Mouse (Mus musculus) adrenal gland, adult 18-20 months (tissue): ENCODE measurements around the gene Ces1d. TPM values are rescaled to one million over a fixed set of nuclear protein-coding genes. Genes with fewer than 3 reads are reported as not detected.

Experiments used
- DNase-seq, 2 experiments: peaks; one replicate each; pipeline ENCODE4 v3.0.0; 2021 to 2022; ENCODE audit warnings: low spot score in 2 of 2
- total RNA-seq, 2 experiments: library from RNA; stranded (reverse); gene quantifications; 1 replicate in 1 of 2; 2 replicates in 1 of 2; pipeline ENCODE4 v1.2.3; 2021

Gene Ces1d
- total RNA-seq, 2 experiments from 2014 or later: 268 to 434 TPM

DNA sequence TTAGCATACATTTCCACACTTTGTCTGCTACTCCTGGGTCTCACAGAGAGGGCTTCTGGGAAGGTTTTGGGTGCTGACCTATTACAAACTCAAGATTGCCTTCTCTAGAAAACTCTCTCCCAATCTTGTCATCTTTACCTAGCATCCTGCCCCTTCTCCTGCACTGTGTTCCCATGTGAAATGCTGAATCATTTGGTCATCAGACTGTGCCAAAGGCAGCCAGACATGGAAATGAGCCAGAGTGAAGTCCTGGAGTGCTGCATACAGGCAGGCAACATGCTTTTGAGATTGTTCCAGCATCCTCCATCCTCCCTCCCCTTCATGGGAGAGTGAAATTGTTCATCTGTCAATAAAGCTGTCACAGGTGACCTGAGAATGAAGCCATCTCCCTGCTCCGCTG lies 46.2 kb downstream of the Ces1d start:
- no peak for DNase-seq

GRCm38 (mm10) chr8:93147331-93147730 lies 50.3 kb downstream of the Ces1d start:
- DNase-seq: no peak

GRCm38 (mm10) chr8:93140696-93141095 lies 56.9 kb downstream of the Ces1d start:
- DNase-seq: peak; percentile 34 to 48

DNA sequence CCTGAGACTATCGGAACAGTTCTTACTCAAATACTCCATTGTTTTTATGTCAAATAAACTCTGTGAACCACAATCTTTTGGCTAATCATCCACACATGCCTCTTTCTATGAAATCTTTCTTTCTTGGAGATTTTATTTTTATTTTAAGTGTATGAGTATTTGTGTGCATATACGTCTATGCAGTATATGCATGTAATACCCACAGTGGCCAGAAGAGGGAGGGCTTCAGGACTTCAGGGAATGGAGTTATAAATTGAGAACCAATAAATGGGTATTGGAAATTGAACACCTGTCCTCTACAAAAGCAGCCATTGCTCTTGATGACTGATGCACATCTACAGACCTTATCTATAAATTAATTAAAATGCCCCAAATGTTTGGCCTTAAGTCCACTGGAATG lies 65.4 kb downstream of the Ces1d start:
- DNase-seq: no peak

DNA sequence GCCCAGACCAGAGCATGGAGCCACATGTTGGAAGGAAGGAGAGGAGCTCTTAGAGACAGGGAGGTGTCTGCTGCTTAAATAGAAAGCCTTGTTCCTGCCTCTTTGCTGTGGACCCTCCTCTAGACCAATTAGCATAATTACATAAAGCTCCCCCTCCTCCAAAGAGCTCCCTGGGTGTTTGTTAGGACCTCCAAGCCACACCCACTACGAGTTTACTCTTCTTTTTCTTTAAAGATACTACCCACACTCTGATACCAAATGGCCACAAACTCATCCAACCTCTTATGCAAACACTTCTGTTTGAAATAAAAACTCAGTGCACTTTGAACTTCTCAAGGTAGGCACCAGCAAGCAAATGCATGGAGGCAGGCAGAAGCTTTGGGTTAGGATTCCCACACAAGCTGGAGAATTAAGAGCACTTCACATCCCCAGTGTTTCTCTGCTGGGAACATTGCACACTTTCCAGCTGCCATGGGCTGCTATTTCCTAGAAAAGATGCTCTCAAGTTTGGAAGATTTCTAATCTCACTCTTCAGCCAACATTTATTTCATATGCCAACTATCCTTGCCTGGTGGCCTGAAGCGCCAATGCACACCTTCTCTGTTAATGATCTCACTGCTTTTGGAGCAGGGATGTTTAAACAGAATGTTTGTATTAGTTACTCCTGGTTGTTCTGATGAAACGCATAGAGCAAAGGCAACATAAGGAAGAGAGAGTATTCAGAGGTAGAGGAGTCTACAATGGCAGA lies 66.2 kb downstream of the Ces1d start, which contains the start of gene Ces1c:
TSS of gene Ces1c (minus strand) at position 51 of the 748 bp plus-strand sequence.
- DNase-seq: no peak

DNA sequence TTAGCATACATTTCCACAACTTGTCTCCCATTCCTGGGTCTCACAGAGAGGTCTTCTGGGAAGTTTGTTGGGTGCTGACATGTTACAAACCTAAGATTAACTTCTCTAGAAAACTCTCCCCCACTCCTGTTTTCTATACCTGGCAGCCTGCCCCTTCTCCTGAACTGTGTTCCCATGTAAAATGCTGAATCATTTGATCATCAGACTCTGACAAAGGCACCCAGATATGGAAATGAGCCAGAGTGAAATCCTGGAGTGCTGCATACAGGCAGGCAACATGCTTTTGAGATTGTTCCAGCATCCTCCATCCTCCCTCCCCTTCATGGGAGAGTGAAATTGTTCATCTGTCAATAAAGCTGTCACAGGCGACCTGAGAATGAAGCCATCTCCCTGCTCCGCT lies 71.2 kb downstream of the Ces1d start:
- DNase-seq: no peak

DNA sequence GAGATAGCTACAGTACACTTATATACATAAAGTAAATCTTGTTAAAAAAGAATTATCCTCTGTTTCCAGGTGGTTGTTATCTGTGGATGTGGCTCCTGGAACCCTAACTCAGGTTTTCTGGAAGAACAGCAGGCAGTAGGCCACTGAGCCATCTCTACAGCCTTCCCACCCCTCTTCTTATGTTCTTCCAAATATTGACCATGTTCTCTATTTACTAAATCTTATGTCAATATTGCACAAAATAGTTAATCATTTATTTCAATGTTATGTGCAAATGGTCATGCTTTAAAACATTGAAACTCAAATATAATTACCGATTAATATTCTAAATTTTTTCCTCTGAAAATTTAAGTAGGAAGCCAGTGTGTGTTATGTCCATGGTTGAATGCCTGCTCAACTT lies 75.6 kb downstream of the Ces1d start:
- DNase-seq: no peak

Other genes with a start within 250 kb of the Ces1d start
- gene Slc6a2, start 237.8 kb downstream of the Ces1d start, total RNA-seq: 10 to 100 TPM in 1 of 2 experiments, 1 to 10 TPM in 1; 6.6 to 13.7 TPM
- gene Ces1a, start 149.6 kb downstream of the Ces1d start, total RNA-seq: not detected
- gene Ces1b, start 117.8 kb downstream of the Ces1d start, total RNA-seq: not detected
- gene Ces1c, start 66.6 kb downstream of the Ces1d start, total RNA-seq: under 1 TPM in 1 of 2 experiments, not detected in 1; 0.70 TPM
- under 1 TPM in 1 of 2 experiments, not detected in 1; 0.27 TPM for gene Ces1e, start 31.8 kb upstream of the Ces1d start, total RNA-seq
- 10 to 100 TPM; 17.3 to 29.2 TPM for gene Ces1f, start 81.9 kb upstream of the Ces1d start, total RNA-seq
- under 1 TPM; 0.16 to 0.20 TPM for gene Ces1g, start 139.5 kb upstream of the Ces1d start, total RNA-seq
- gene Ces1h, start 181.9 kb upstream of the Ces1d start, total RNA-seq: not detected